Mouse (Mus musculus): ENCODE results near the gene Ccne1.

The Ccne1 gene

GRCm38 (mm10) chr7:38074514-38074913, 32.8 kb downstream of the Ccne1 start:
- no peak for TF ChIP-seq GATA4 (IDR thresholded peaks at IDR 0.05; ENCODE audit: insufficient replicate concordance, low read length)

GRCm38 (mm10) chr7:38073782-38074181, 33.6 kb downstream of the Ccne1 start:
- no peak for TF ChIP-seq GATA4 (IDR thresholded peaks at IDR 0.05; ENCODE audit: insufficient replicate concordance, low read length)

DNA sequence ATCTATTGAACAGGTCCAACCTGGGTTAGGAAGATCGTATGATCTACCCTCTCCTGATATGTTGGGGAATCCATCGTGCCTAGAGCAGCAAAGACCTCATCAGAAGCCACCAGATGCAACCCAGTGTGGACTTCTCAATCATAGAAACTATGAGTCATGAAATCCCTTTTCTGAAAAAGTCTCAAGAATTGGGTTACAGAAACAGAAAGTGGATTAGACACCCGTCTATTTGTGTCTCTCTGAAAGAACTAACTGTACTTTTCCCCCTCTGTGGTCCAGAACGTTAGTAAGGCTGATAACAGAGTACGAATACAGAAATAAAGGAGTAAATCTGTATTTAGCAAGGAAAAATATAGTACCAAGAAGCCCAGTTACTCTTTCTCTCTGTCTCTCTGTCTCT, 36.3 kb downstream of the Ccne1 start:
- no peak for TF ChIP-seq GATA4 (IDR thresholded peaks at IDR 0.05; ENCODE audit: insufficient replicate concordance, low read length)

GRCm38 (mm10) chr7:38070663-38071062, 36.7 kb downstream of the Ccne1 start:
- TF ChIP-seq GATA4 (IDR thresholded peaks at IDR 0.05; ENCODE audit: insufficient replicate concordance, low read length), result no peak

GRCm38 (mm10) chr7:38064431-38064830, 42.9 kb downstream of the Ccne1 start:
- TF ChIP-seq GATA4 (IDR thresholded peaks at IDR 0.05; ENCODE audit: insufficient replicate concordance, low read length), result no peak

GRCm38 (mm10) chr7:38061060-38061970, 46.0 kb downstream of the Ccne1 start:
- TF ChIP-seq GATA4 (IDR thresholded peaks at IDR 0.05; ENCODE audit: insufficient replicate concordance, low read length), result no peak

- no peak for TF ChIP-seq GATA4 (IDR thresholded peaks at IDR 0.05; ENCODE audit: insufficient replicate concordance, low read length)
These were observed 47.6 kb downstream of the Ccne1 start for GRCm38 (mm10) chr7:38059636-38060330.

DNA sequence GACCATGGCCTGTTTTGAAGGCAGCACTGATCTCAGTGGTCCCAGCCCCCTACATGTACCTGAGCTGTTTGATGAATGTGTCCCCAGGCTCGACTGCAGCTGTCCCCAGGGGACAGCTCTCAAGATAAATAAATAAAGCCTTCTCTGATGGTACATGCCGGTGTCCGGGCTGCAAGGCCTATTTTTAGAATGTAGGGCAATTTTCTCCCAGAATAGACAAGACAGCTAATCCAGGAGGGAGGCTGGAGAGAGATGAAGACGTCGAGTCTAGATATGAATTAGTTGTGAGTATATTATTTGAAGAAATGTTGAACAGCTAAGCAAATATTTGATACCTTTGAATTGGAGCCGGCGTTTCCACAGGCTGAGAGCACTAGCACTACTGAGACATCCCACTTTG, 48.2 kb downstream of the Ccne1 start:
- TF ChIP-seq GATA4 (IDR thresholded peaks at IDR 0.05; ENCODE audit: insufficient replicate concordance, low read length), result no peak

DNA sequence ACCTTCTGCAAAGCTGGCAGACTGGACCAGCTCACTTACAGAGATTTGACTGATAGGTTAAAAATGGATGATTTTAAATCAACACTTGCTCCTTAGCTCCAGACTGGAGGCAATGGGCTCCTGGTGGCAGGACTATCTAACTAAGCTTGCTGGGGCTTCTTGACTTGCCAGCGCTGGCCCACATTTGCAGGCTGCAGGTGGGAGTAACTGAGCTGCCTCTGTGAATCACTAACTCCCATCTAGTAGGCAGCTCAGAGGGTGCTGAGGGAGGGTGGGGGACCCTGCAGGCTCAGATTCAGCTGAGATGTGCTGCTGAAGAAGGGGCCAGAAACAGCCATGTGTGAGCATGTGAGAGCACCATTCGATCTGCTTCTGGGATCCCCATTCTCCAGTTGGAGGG, 51.3 kb downstream of the Ccne1 start:
- no peak for TF ChIP-seq GATA4 (IDR thresholded peaks at IDR 0.05; ENCODE audit: insufficient replicate concordance, low read length)

DNA sequence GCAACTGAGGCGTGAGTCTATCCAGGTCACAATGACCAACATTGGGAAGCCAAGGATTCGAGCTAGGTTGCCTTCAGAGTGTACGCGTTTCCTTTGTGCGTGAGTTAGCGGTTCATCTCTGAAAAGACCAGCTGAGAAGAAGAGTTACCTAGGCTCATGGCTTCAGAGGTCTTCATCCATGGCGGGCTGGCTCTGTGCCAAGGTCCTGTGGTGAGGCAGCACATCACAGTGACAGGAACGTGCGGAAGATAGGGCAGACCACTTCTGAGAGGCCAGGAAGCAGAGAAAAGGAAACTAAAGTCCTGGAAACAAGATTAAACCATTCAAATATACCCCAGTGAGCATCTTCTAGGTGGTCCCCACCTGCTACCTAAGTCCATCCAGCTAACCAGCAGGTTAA, 53.1 kb downstream of the Ccne1 start:
- TF ChIP-seq GATA4 (IDR thresholded peaks at IDR 0.05; ENCODE audit: insufficient replicate concordance, low read length), result no peak
